Mouse (Mus musculus) G1E (cell line): ENCODE results near the gene Armc3.

Experiments
- CTCF ChIP-seq: IDR thresholded peaks from 2 replicates; pipeline ENCODE4 v1.5.1; 2012; ENCODE audit warnings: low read depth, low read length, inconsistent platforms, mixed read lengths
- GATA1 ChIP-seq: IDR thresholded peaks from 2 replicates; pipeline ENCODE4 v1.6.1; 2012; ENCODE audit warnings: borderline replicate concordance, low read length, inconsistent platforms, mixed read lengths
- POLR2AphosphoS5 ChIP-seq: IDR thresholded peaks from 2 replicates; pipeline ENCODE4 v1.6.1; 2012; ENCODE audit warnings: low read depth, low read length, inconsistent platforms; ENCODE audit not compliant: insufficient replicate concordance
- TAL1 ChIP-seq: conservative IDR thresholded peaks from 2 replicates; pipeline ENCODE4 v1.6.1; 2012; ENCODE audit warnings: low read depth, low read length, inconsistent platforms, mixed read lengths

GRCm38 (mm10) chr2:19326376-19326775 lies 127.3 kb downstream of the Armc3 start:
- no peak for TF ChIP-seq CTCF
- no peak for TF ChIP-seq POLR2AphosphoS5
- TF ChIP-seq GATA1 = no peak
- TF ChIP-seq TAL1 = no peak
